Mouse (Mus musculus) fat pad, adult 2 months (tissue): Measurements from ENCODE around the gene Fosl1.
"Not testable (repeated sequence)": the region's sequence is repeated elsewhere in the genome, so short reads cannot be mapped to it uniquely, and the experiment has no call there.

Experiments
- DNase-seq: peaks from one replicate; pipeline ENCODE4 v3.0.0-alpha.2; 2011; ENCODE audit warnings: low read depth, low spot score; ENCODE audit errors: extremely low read depth

Fosl1 gene

GRCm38 (mm10) chr19:5481398-5481797 lies 34.1 kb downstream of the Fosl1 start:
- no peak for DNase-seq

GRCm38 (mm10) chr19:5483386-5484359 lies 36.3 kb downstream of the Fosl1 start:
- no peak for DNase-seq

- no peak for DNase-seq
Measured at GRCm38 (mm10) chr19:5484496-5484895, 37.1 kb downstream of the Fosl1 start.

GRCm38 (mm10) chr19:5485371-5485770 lies 38.0 kb downstream of the Fosl1 start:
- DNase-seq, result no peak

GRCm38 (mm10) chr19:5485821-5486220 lies 38.5 kb downstream of the Fosl1 start:
- DNase-seq, result no peak

GRCm38 (mm10) chr19:5486286-5486685 lies 38.9 kb downstream of the Fosl1 start:
- no peak for DNase-seq

- no peak for DNase-seq
Measured at GRCm38 (mm10) chr19:5486771-5487170, 39.4 kb downstream of the Fosl1 start.

- peak; percentile 74 for DNase-seq
Measured at GRCm38 (mm10) chr19:5487768-5488550, 40.6 kb downstream of the Fosl1 start, which contains the start of gene Mus81. Gene Mus81, minus strand, starts transcription at chr19:5488402.

- DNase-seq, result peak; percentile 75
Measured at GRCm38 (mm10) chr19:5488878-5489571, 41.7 kb downstream of the Fosl1 start.

GRCm38 (mm10) chr19:5489721-5490120 lies 42.4 kb downstream of the Fosl1 start:
- DNase-seq, result not testable (repeated sequence)

- DNase-seq, result peak; percentile 54
Measured at GRCm38 (mm10) chr19:5490313-5490897, 43.1 kb downstream of the Fosl1 start, which contains the start of gene Cfl1. Gene Cfl1, plus strand, starts transcription at chr19:5490455.

GRCm38 (mm10) chr19:5490898-5491708 lies 43.8 kb downstream of the Fosl1 start:
- no peak for DNase-seq

- DNase-seq, result no peak
Measured at GRCm38 (mm10) chr19:5492641-5493040, 45.3 kb downstream of the Fosl1 start.

- DNase-seq, result not testable (repeated sequence)
Measured at GRCm38 (mm10) chr19:5493301-5493721, 46.0 kb downstream of the Fosl1 start.

- no peak for DNase-seq
Measured at GRCm38 (mm10) chr19:5494314-5494713, 47.0 kb downstream of the Fosl1 start.

- DNase-seq, result no peak
Measured at GRCm38 (mm10) chr19:5495353-5496051, 48.2 kb downstream of the Fosl1 start.

- no peak for DNase-seq
Measured at GRCm38 (mm10) chr19:5496052-5496370, 48.7 kb downstream of the Fosl1 start.

- no peak for DNase-seq
Measured at GRCm38 (mm10) chr19:5500330-5500875, 53.1 kb downstream of the Fosl1 start.

- no peak for DNase-seq
Measured at GRCm38 (mm10) chr19:5503687-5504086, 56.3 kb downstream of the Fosl1 start, which contains the start of gene 1700020D05Rik. Gene 1700020D05Rik, minus strand, starts transcription at chr19:5503787.
